Mouse (Mus musculus): ENCODE results near the gene Man1a2.

DNA sequence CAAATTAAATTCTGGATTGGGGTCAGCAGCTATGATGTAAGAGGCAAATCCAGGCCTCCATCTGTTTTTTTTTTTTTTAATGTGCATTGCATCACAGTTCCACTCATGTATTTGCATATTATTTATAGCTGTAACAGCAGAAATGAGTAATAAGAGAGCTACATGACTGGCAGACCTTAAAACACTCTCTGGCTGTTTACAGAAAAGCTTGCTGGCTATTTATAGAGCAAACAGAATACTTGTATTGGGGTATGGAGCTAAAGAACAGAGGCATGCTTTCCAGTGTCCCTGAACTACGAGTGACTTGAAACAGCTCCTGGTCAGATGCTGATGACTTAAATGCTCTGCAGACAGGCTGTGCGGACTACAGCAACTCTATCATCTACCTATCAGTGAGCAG is 121.7 kb downstream of the Man1a2 start:
- TF ChIP-seq CTCF (conservative IDR thresholded peaks at IDR 0.05; ENCODE audit: low read length) (no peak), POU5F1 (IDR thresholded peaks at IDR 0.05; ENCODE audit: borderline replicate concordance, low read length) (no peak), NANOG (IDR thresholded peaks at IDR 0.05; ENCODE audit: borderline replicate concordance, low read length) (no peak)
